Mouse (Mus musculus) cerebellum, adult 2 months (tissue): ENCODE results near the gene Ppil1. TPM values are rescaled to one million over a fixed set of nuclear protein-coding genes. Genes with fewer than 3 reads are reported as not detected.

Experiments
- DNase-seq, 2 experiments: peaks; one replicate each; pipeline ENCODE4 v3.0.0; 2021
- H3K27ac ChIP-seq: fragments of 200-500 bp; 2 replicates; pipeline ENCODE4 v1.5.1; 2012; ENCODE audit warnings: low read length, control low read depth, inconsistent platforms; ENCODE audit not compliant: insufficient read depth
- H3K27me3 ChIP-seq: fragments of 200-500 bp; 2 replicates; pipeline ENCODE4 v1.6.1; 2012; ENCODE audit warnings: inconsistent platforms, mild to moderate bottlenecking, low read length, moderate library complexity; ENCODE audit not compliant: control insufficient read depth, insufficient read depth
- H3K4me1 ChIP-seq: fragments of 200-500 bp; 2 replicates; pipeline ENCODE4 v1.6.1; 2011; ENCODE audit warnings: low read length; ENCODE audit not compliant: control insufficient read depth, insufficient read depth
- H3K4me3 ChIP-seq: fragments of 200-500 bp; replicated peaks from 2 replicates; pipeline ENCODE3; 2011; ENCODE audit warnings: mild to moderate bottlenecking, low read depth, low read length, control low read depth; ENCODE audit not compliant: insufficient read depth
- CTCF ChIP-seq: fragments of 200-500 bp; IDR thresholded peaks from 2 replicates; pipeline ENCODE4 v1.5.1; 2011; ENCODE audit warnings: low read depth, mild to moderate bottlenecking, control low read depth, low read length, moderate library complexity, borderline replicate concordance; ENCODE audit not compliant: insufficient read depth
- POLR2A ChIP-seq: fragments of 200-500 bp; IDR thresholded peaks from 2 replicates; pipeline ENCODE4 v1.6.1; 2011; ENCODE audit warnings: low read length, control low read depth, borderline replicate concordance; ENCODE audit not compliant: insufficient read depth
- WGBS: fragments of 180-500 bp; shearing (Covaris S2); methylation state at CpG from one replicate; pipeline ENCODE4 v1.1.7; 2018; 5-methylcytosine and 5-hydroxymethylcytosine counted together
- polyA plus RNA-seq: library from polyadenylated mRNA; depleted of rRNA; stranded (reverse); fragments of >200 nt; gene quantifications from 2 replicates; pipeline ENCODE4 v1.2.3, GENCODE M21; 2012; rRNA removed

Gene Ppil1
- polyA plus RNA-seq, result 25.1 and 25.3 TPM in 2 replicates

- peak; percentile 81 to 89 for DNase-seq
- WGBS, result 7% methylated on average over 38 of the region's 38 CpGs
- TF ChIP-seq CTCF (no peak), POLR2A (peak; percentile 64; the same call in 1 of the 2 replicates)
- Histone ChIP-seq H3K4me3 (peak within 1 kb of the TSS; percentile 95), H3K4me1 (0 out of 2 replicates have a peak, but pooled peaks cover 6% of the 10 kb centered on the region), H3K27ac (peak within 1 kb of the TSS; percentile 60), H3K27me3 (no peaks in the 10 kb centered on the region)
Observed at GRCm38 (mm10) chr17:29263840-29264633, at the start of gene Ppil1. Gene Ppil1 (minus strand): TSS chr17:29264186.

- TF ChIP-seq POLR2A (no peak), CTCF (no peak)
- Histone ChIP-seq H3K27ac (no peak overlapping the region), H3K4me1 (no peaks in the 10 kb centered on the region), H3K27me3 (no peaks in the 10 kb centered on the region), H3K4me3 (no peak overlapping the region)
- no peak for DNase-seq
Observed at GRCm38 (mm10) chr17:29313300-29313699, 49.3 kb upstream of the Ppil1 start.

GRCm38 (mm10) chr17:29312082-29312481, 48.1 kb upstream of the Ppil1 start:
- H3K27me3 ChIP-seq, result no peaks in the 10 kb centered on the region
- TF ChIP-seq CTCF (no peak), POLR2A (no peak)
- no peak for DNase-seq
- no peak overlapping the region for H3K4me3 ChIP-seq
- no peaks in the 10 kb centered on the region for H3K4me1 ChIP-seq
- WGBS, result 99% methylated on average over 2 of the region's 2 CpGs
- H3K27ac ChIP-seq, result no peak overlapping the region

DNA sequence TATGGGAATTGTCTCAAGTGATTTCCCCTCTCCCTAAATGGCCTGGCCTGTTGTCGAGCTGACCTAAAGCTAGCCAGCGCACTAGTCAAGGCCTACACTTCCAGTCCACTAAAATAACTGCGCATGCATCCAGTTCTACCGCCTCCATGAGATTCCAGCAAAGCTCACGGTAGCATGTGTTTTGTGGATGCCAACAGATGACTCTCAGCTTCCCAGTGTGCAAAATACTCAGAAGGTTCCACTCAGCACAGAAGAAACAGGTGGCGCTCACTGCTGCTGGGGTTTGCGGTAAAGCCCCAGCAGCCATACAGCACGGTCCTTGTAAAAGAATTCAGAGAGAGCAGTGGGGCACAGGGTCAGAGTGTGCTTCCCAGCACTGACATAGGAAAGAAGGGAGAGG, 47.6 kb upstream of the Ppil1 start:
- Histone ChIP-seq H3K4me3 (no peak overlapping the region), H3K27ac (no peak overlapping the region), H3K4me1 (no peaks in the 10 kb centered on the region), H3K27me3 (no peaks in the 10 kb centered on the region)
- 85% methylated on average over 8 of the region's 8 CpGs for WGBS
- DNase-seq, result no peak
- TF ChIP-seq POLR2A (no peak), CTCF (no peak)

GRCm38 (mm10) chr17:29310056-29310623, 46.2 kb upstream of the Ppil1 start:
- H3K27me3 ChIP-seq, result no peaks in the 10 kb centered on the region
- WGBS, result 47% methylated on average over 21 of the region's 21 CpGs
- no peak overlapping the region for H3K27ac ChIP-seq

GRCm38 (mm10) chr17:29305871-29306270, 41.9 kb upstream of the Ppil1 start:
- TF ChIP-seq CTCF (no peak), POLR2A (no peak)
- no peak overlapping the region for H3K4me3 ChIP-seq
- 54% methylated on average over 7 of the region's 7 CpGs for WGBS

More at GRCm38 (mm10) chr17:29310056-29310623, 46.2 kb upstream of the Ppil1 start:
- TF ChIP-seq POLR2A, result no peak
- no peak for TF ChIP-seq CTCF
- H3K4me1 ChIP-seq, result peaks cover 7% of the 10 kb centered on the region
- DNase-seq, result no peak
- no peak overlapping the region for H3K4me3 ChIP-seq

GRCm38 (mm10) chr17:29305058-29305806, 41.2 kb upstream of the Ppil1 start:
- Histone ChIP-seq H3K27me3 (no peaks in the 10 kb centered on the region), H3K4me3 (no peak overlapping the region), H3K27ac (no peak overlapping the region), H3K4me1 (peaks cover 11% of the 10 kb centered on the region)
- TF ChIP-seq POLR2A, result no peak
- TF ChIP-seq CTCF, result no peak
- DNase-seq, result peak; percentile 55 to 58
- 8% methylated on average over 15 of the region's 15 CpGs for WGBS

More at GRCm38 (mm10) chr17:29305871-29306270, 41.9 kb upstream of the Ppil1 start:
- Histone ChIP-seq H3K4me1 (peaks cover 11% of the 10 kb centered on the region), H3K27me3 (no peaks in the 10 kb centered on the region), H3K27ac (no peak overlapping the region)
- no peak for DNase-seq
